Mouse (Mus musculus) cerebellum, postnatal 10 days (tissue): Measurements from ENCODE around the gene Camk2g.

Source experiments
- DNase-seq, 2 experiments: peaks; one replicate each; pipeline ENCODE4 v3.0.0; 2021; ENCODE audit warnings: mixed read lengths in 2 of 2

Gene Camk2g

DNA sequence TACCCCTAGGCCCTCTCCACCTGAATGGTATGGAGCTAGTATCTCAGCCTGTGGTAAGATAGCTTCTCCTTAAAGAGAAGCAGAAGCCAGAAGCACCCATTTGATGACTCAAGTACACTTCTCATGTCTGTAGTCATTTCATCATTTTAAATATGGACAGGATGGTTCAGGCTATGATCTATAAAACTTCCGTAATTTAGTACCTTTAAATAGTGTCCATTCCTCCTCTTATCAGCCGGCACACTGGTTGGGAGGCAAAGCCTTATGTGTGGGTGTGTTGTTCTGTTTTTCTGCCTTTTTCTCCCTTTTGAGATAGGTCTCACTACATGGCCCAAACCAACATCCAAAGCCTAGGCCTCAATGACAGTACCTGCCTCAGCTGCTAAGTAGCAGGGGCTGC, 95.4 kb downstream of the Camk2g start:
- no peak for DNase-seq

DNA sequence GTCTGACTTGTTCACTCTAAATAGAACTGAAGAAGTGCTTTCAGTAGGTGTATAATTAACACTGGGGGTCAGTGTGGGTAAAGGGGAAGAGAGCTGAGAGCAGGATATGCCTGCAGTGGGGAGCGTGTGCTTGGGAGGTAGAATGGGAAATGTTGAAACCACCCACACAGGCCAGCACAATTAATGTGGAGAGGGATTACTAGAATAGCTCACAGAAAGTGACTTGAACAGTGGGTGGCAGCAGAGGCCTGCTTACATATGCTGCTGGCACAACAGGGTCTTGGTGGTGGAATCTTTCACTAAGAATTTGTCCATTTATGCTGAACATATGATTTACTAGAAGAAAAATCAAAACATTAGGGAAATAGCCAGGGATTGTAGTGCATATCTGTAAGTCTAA, 96.9 kb downstream of the Camk2g start:
- peak; percentile 67 to 72 for DNase-seq

GRCm38 (mm10) chr14:20695761-20696520, 97.9 kb downstream of the Camk2g start:
- DNase-seq = no peak

DNA sequence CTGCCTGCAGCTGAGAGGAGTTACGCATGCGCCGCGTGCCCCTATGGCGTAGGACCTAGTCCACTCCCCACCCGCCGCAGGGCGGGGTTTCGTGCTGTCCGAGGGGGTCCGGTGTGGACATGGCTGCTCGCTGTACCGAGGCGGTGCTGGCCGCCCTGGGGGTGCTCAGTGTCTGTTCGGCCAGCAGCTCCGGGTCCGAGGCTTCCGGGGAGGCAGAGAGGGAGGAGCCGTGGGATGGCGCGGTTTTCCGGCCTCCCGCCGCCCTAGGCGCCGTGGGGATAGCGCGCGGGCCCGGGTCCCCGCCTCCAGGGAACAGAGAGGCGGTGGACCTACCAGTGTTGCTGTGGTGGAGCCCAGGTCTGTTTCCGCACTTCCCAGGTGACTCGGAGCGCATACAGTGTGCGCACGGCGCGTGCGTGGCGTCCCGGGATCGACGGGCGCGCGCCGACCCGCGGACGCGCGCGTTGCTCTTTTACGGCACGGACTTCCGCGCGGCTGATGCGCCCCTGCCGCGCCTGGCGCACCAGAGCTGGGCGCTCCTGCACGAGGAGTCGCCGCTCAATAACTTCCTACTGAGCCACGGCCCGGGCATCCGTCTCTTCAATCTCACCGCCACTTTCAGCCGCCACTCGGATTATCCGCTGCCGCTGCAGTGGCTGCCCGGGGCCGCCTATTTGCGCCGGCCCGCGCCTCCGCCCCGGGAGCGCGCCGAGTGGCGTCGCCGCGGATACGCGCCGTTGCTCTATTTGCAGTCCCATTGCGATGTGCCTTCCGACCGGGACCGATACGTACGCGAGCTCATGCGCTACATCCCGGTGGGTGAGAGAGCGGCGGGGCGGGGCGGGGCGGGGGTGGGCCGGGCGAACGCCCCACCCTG, 98.8 kb downstream of the Camk2g start, which contains the start of gene Fut11:
Gene Fut11 (plus strand): TSS at position 85 of the 877 bp plus-strand sequence.
- peak; percentile 94 to 96 for DNase-seq

DNA sequence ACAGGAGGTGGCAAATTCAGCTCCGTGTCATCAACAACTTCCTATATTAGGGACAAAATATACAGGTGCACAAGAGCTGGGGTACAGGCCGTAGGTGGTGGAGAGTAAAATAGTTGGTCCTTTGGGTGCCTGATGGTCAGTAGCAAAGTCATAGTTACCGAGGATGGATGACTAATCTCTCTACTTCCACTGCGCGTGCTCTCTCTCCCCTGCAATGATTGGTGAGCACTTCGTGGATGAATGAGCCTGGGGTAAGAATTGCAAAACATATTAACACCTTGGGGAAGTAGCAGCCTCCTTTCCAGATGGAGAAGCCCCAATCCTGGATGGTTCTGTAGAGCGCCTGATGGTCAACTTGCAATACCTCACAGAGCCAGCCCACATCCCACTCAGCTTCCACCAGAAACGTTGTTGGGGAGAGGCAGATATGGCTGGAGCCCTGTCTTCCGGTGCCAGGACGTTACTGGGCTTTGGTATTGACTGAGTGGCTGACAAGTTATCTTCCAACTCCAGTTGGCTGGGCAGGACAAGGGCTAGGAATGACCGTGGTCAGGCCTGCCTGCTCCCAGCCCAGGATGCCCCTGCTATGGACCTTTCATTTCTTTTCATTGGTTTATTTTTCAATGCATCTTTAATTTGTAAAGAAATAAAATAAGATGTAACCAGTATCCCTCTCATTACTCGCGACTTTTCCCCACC, 99.6 kb downstream of the Camk2g start:
- DNase-seq = peak in 1 of 2 experiments; percentile 35

GRCm38 (mm10) chr14:20693589-20694101, 100.2 kb downstream of the Camk2g start:
- DNase-seq = no peak

GRCm38 (mm10) chr14:20691772-20692171, 102.1 kb downstream of the Camk2g start:
- no peak for DNase-seq

GRCm38 (mm10) chr14:20689009-20689408, 104.9 kb downstream of the Camk2g start:
- no peak for DNase-seq

DNA sequence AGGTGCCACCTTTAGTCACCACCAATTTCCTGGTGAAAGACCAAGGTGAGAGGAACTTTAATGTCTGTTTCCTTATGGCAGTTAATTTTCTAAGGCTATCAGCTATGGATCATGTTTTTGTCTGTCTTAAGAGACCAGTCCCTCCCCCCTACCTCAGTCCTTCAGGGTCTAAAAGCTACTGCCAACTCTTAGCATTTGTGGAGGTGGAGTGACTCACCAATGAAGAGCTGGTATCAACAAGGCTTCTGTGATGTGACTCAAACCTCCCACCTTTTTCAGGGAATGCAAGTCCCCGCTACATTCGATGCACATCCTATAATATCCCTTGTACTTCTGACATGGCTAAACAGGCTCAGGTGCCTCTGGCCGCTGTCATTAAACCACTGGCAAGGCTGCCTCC, 107.3 kb downstream of the Camk2g start:
- DNase-seq = no peak
